ENCODE assay signal across 12 mouse cellular contexts in genomic region chr4:47284311-47284710, GRCm38 (mm10).
DNase-seq lines count a peak whose midpoint lies in the region; ATAC-seq and TF ChIP-seq lines count a peak whose summit lies in the region.
"Had no signal": no experiment of that assay in that cellular context is flagged by ENCODE, and none has a peak within 500 bp of the region (broad histone marks: within the 10 kb centered on the region; RNA-seq: fewer than 3 reads in every experiment).

No protein-coding gene starts in this region.

- TF ChIP-seq CTCF in forebrain, postnatal 0 days (IDR thresholded peaks at IDR 0.05; ENCODE audit: low read depth) = no peak
- TF ChIP-seq CTCF in stomach, postnatal 0 days (IDR thresholded peaks at IDR 0.05; ENCODE audit: low read depth) = no peak

- H3K27ac ChIP-seq in forebrain, embryonic 13.5 days = no peak overlapping the region
- no peak overlapping the region for H3K27ac ChIP-seq in forebrain, postnatal 0 days (ENCODE audit: low read depth, low read length)
- H3K27ac ChIP-seq in lung, embryonic 15.5 days = peak overlapping the region; percentile 8; the same call in 1 of the 2 replicates
- H3K27ac ChIP-seq in stomach, postnatal 0 days (replicated peaks) = no peak overlapping the region
- H3K27ac ChIP-seq: hindbrain, embryonic 12.5 days had no signal

- DNase-seq in forebrain, postnatal 0 days = no peak
- no peak for DNase-seq in lung, postnatal 36 days
- peak; percentile 39 to 62 for DNase-seq in cerebellum, postnatal 14 days
- DNase-seq in Muller cell, postnatal 12 days (ENCODE audit: inconsistent ontology term) = no peak
- no peak for DNase-seq in stomach, postnatal 0 days (ENCODE audit: low spot score)
- DNase-seq: kidney, postnatal 25 days; right cerebral cortex, postnatal 25 days had no signal

- TF ChIP-seq EP300 in stomach, postnatal 0 days (optimal IDR thresholded peaks at IDR 0.05) = no peak

- peaks cover 3% of the 10 kb centered on the region; the same call in 1 of the 2 replicates for H3K4me1 ChIP-seq in forebrain, embryonic 13.5 days
- H3K4me1 ChIP-seq in forebrain, postnatal 0 days (ENCODE audit: insufficient read depth) = 0 out of 2 replicates have a peak, but pooled peaks cover 3% of the 10 kb centered on the region
- H3K4me1 ChIP-seq in lung, embryonic 15.5 days = peaks cover 12% of the 10 kb centered on the region
- no peaks in the 10 kb centered on the region for H3K4me1 ChIP-seq in stomach, postnatal 0 days (replicated peaks; ENCODE audit: control insufficient read depth, insufficient read depth)

- H3K4me3 ChIP-seq in forebrain, embryonic 13.5 days = no peak overlapping the region
- H3K4me3 ChIP-seq in forebrain, postnatal 0 days (ENCODE audit: low read depth, low read length) = no peak overlapping the region
- H3K4me3 ChIP-seq in lung, embryonic 15.5 days = no peak overlapping the region
- no peak overlapping the region for H3K4me3 ChIP-seq in stomach, postnatal 0 days (ENCODE audit: low read depth, low read length)
- H3K4me3 ChIP-seq: hindbrain, embryonic 12.5 days had no signal

- ATAC-seq in forebrain, embryonic 13.5 days = 0 out of 2 replicates have a peak, but pooled peaks have one; percentile 22
- ATAC-seq in forebrain, postnatal 0 days = no peak
- ATAC-seq in lung, embryonic 15.5 days (ENCODE audit: borderline replicate concordance, extremely low read depth, low FRiP score, low TSS enrichment) = no peak
- ATAC-seq in stomach, postnatal 0 days (ENCODE audit: low FRiP score, low TSS enrichment) = no peak
- ATAC-seq: intestine, postnatal 0 days; midbrain, embryonic 16.5 days had no signal

- no peaks in the 10 kb centered on the region for H3K9me3 ChIP-seq in forebrain, embryonic 13.5 days (replicated peaks)
- H3K9me3 ChIP-seq in forebrain, postnatal 0 days (ENCODE audit: low read length) = no peaks in the 10 kb centered on the region
- H3K9me3 ChIP-seq in lung, embryonic 15.5 days = no peaks in the 10 kb centered on the region
- no peaks in the 10 kb centered on the region for H3K9me3 ChIP-seq in stomach, postnatal 0 days (ENCODE audit: control insufficient read depth, low read length)
- H3K9me3 ChIP-seq: hindbrain, embryonic 12.5 days had no signal

- no peaks in the 10 kb centered on the region for H3K36me3 ChIP-seq in forebrain, embryonic 13.5 days (ENCODE audit: poor library complexity, severe bottlenecking)
- no peaks in the 10 kb centered on the region for H3K36me3 ChIP-seq in forebrain, postnatal 0 days (ENCODE audit: insufficient read depth)
- no peaks in the 10 kb centered on the region for H3K36me3 ChIP-seq in lung, embryonic 15.5 days
- no peaks in the 10 kb centered on the region for H3K36me3 ChIP-seq in stomach, postnatal 0 days (ENCODE audit: control insufficient read depth, insufficient read depth, low read length)
- H3K36me3 ChIP-seq: hindbrain, embryonic 12.5 days had no signal

- no peak overlapping the region for H3K9ac ChIP-seq in forebrain, embryonic 13.5 days
- no peak overlapping the region for H3K9ac ChIP-seq in forebrain, postnatal 0 days
- no peak overlapping the region for H3K9ac ChIP-seq in lung, embryonic 15.5 days
- H3K9ac ChIP-seq in stomach, postnatal 0 days (ENCODE audit: low read length) = no peak overlapping the region
- H3K9ac ChIP-seq: hindbrain, embryonic 12.5 days had no signal

- H3K4me2 ChIP-seq in forebrain, embryonic 13.5 days = no peak overlapping the region
- H3K4me2 ChIP-seq in forebrain, postnatal 0 days (ENCODE audit: low read depth) = no peak overlapping the region
- H3K4me2 ChIP-seq in lung, embryonic 15.5 days = no peak overlapping the region
- no peak overlapping the region for H3K4me2 ChIP-seq in stomach, postnatal 0 days (replicated peaks; ENCODE audit: low read depth)
- H3K4me2 ChIP-seq: hindbrain, embryonic 12.5 days had no signal

- 78% methylated on average over 6 of the region's 6 CpGs for WGBS in forebrain, embryonic 13.5 days
- WGBS in forebrain, postnatal 0 days = 68% methylated on average over 6 of the region's 6 CpGs
- WGBS in lung, embryonic 15.5 days = 72% methylated on average over 6 of the region's 6 CpGs
- WGBS in stomach, postnatal 0 days = 78% methylated on average over 6 of the region's 6 CpGs

- no peaks in the 10 kb centered on the region for H3K27me3 ChIP-seq in forebrain, embryonic 13.5 days
- no peaks in the 10 kb centered on the region for H3K27me3 ChIP-seq in forebrain, postnatal 0 days (ENCODE audit: insufficient read depth, low read length)
- no peaks in the 10 kb centered on the region for H3K27me3 ChIP-seq in lung, embryonic 15.5 days
- H3K27me3 ChIP-seq in stomach, postnatal 0 days (ENCODE audit: control insufficient read depth, insufficient read depth, low read length) = no peaks in the 10 kb centered on the region
- H3K27me3 ChIP-seq: hindbrain, embryonic 12.5 days had no signal

Comparison
In these comparisons a context has a peak if more than half of its experiments do, and no peak if none do; other contexts are left out.
1. DNase-seq: peak in cerebellum, postnatal 14 days (2 of 2); none in forebrain, postnatal 0 days (single experiment), lung, postnatal 36 days (single experiment), Muller cell, postnatal 12 days (single experiment) and stomach, postnatal 0 days (single experiment).